Mouse (Mus musculus): ENCODE results near the gene Fgd5.

DNA sequence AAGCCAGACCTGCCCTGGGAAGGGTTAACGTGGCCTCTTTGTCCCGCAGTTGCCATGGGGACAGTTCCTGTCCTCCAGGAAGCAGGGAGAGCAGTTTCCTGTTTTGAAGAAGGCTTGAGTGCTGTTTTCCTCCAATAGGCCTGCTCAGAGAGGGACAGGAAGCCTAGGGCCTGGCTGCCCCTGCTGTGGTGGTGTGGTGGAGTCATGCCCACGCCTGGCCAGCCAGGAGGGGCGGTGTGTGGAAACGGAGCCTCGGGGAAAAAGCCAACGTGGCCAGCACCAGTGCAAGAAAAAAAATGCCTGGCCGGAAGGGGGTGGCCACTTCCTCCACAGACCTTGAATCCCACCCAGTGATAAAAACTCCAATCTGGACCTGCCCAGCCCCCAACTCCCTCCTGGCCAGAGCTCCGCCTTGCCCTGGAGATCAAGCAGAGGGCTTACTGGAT, 6.5 kb upstream of the Fgd5 start:
- TF ChIP-seq NRF1 (IDR thresholded peaks at IDR 0.05; ENCODE audit: low read depth, low read length) (no peak), ETS1 (conservative IDR thresholded peaks at IDR 0.05; ENCODE audit: low read depth, low read length) (no peak), MAZ (IDR thresholded peaks at IDR 0.05; ENCODE audit: low read depth, low read length) (no peak), ZC3H11A (IDR thresholded peaks at IDR 0.05; ENCODE audit: low read depth, low read length) (no peak), GABPA (IDR thresholded peaks at IDR 0.05; ENCODE audit: insufficient replicate concordance, low read depth, low read length) (no peak), CTCF (conservative IDR thresholded peaks at IDR 0.05 in 1 of 2, IDR thresholded peaks at IDR 0.05 in 1 of 2; ENCODE audit: low read depth in 2 of 2, low read length in 2 of 2) (no peak), HCFC1 (IDR thresholded peaks at IDR 0.05; ENCODE audit: low read depth, low read length) (no peak), USF1 (IDR thresholded peaks at IDR 0.05; ENCODE audit: low read depth, low read length) (no peak), MXI1 (IDR thresholded peaks at IDR 0.05; ENCODE audit: low read depth, low read length) (no peak), ZKSCAN1 (IDR thresholded peaks at IDR 0.05; ENCODE audit: borderline replicate concordance, low read depth, low read length) (no peak), EP300 (IDR thresholded peaks at IDR 0.05; ENCODE audit: low read length) (no peak), POLR2A (IDR thresholded peaks at IDR 0.05; ENCODE audit: low read depth, low read length) (no peak), NELFE (IDR thresholded peaks at IDR 0.05; ENCODE audit: low read depth, low read length) (no peak)

All from CH12.LX (cell line).